Mouse (Mus musculus) midbrain, postnatal 0 days (tissue): ENCODE results near the gene Alox12e. TPM values are rescaled to one million over a fixed set of nuclear protein-coding genes. Genes with fewer than 3 reads are reported as not detected.
"Not testable (repeated sequence)": the region's sequence is repeated elsewhere in the genome, so short reads cannot be mapped to it uniquely, and the experiment has no call there.

Experiments
- ATAC-seq: fragments of 200-750 bp; cut with Nextera tagmentation; 2 replicates; pipeline ENCODE4 v1.8.0; 2017; ENCODE audit warnings: moderate number of reproducible peaks, mild to moderate bottlenecking, moderate TSS enrichment, moderate library complexity; ENCODE audit not compliant: low FRiP score
- DNase-seq: peaks from one replicate; pipeline ENCODE4 v3.0.0-alpha.2; 2015; ENCODE audit warnings: low spot score
- H3K27ac ChIP-seq: fragments of 300-500 bp; sonication (generic); 2 replicates; pipeline ENCODE4 v1.5.1; 2014; ENCODE audit warnings: low read depth, mild to moderate bottlenecking, low read length, mixed read lengths
- H3K27me3 ChIP-seq: fragments of 300-500 bp; sonication (generic); 2 replicates; pipeline ENCODE4 v1.6.1; 2014; ENCODE audit warnings: low read length, control low read depth, mixed read lengths; ENCODE audit not compliant: insufficient read depth
- H3K36me3 ChIP-seq: fragments of 300-500 bp; sonication (generic); 2 replicates; pipeline ENCODE4 v1.6.1; 2014; ENCODE audit warnings: low read length, control low read depth, mixed read lengths; ENCODE audit not compliant: insufficient read depth
- H3K4me1 ChIP-seq: fragments of 300-500 bp; sonication (generic); 2 replicates; pipeline ENCODE4 v1.6.1; 2014; ENCODE audit warnings: mild to moderate bottlenecking, control low read depth, antibody characterized with exemption, low read length, mixed read lengths; ENCODE audit not compliant: insufficient read depth
- H3K4me2 ChIP-seq: fragments of 300-500 bp; sonication (generic); 2 replicates; pipeline ENCODE4 v1.6.1; 2014; ENCODE audit warnings: low read depth, mild to moderate bottlenecking, low read length, mixed read lengths; ENCODE audit not compliant: poor library complexity, severe bottlenecking
- H3K4me3 ChIP-seq: fragments of 300-500 bp; sonication (generic); 2 replicates; pipeline ENCODE4 v1.5.1; 2014; ENCODE audit warnings: low read depth, mild to moderate bottlenecking, low read length, moderate library complexity
- H3K9ac ChIP-seq: fragments of 300-500 bp; sonication (generic); replicated peaks from 2 replicates; pipeline ENCODE4 v1.6.1; 2014; ENCODE audit warnings: mild to moderate bottlenecking, low read length, moderate library complexity, mixed read lengths; ENCODE audit not compliant: poor library complexity, severe bottlenecking
- H3K9me3 ChIP-seq: fragments of 300-500 bp; sonication (generic); 2 replicates; pipeline ENCODE4 v1.6.1; 2016; ENCODE audit warnings: low read length, control low read depth
- CTCF ChIP-seq: IDR thresholded peaks from 2 replicates; pipeline ENCODE4 v1.5.1; 2016; ENCODE audit warnings: antibody characterized with exemption, mild to moderate bottlenecking
- WGBS: fragments of 180-500 bp; shearing (Covaris S2); extraction: QIAGEN DNeasy Blood & Tissue Kit; methylation state at CpG from one replicate; pipeline ENCODE4 v1.1.7; 2014; 5-methylcytosine and 5-hydroxymethylcytosine counted together
- polyA plus RNA-seq: library from polyadenylated mRNA; unstranded; fragments of >200 nt; fragmentation: Nextera tagmentation; extraction: Ambion mirVana; gene quantifications from 2 replicates; pipeline ENCODE4 v1.2.1, GENCODE M21; 2015
- total RNA-seq: library from RNA; depleted of rRNA; stranded (reverse); fragments of >200 nt; gene quantifications from 2 replicates; pipeline ENCODE4 v1.2.3, GENCODE M21; 2014; rRNA removed

The Alox12e gene
- total RNA-seq (0.05 TPM in 1 of 2 replicates, not detected in the other), polyA plus RNA-seq (0.16 and 0.31 TPM in 2 replicates)

GRCm38 (mm10) chr11:70322528-70322927 is at the start of gene Alox12e:
TSS of gene Alox12e (minus strand) at chr11:70322628.
- Histone ChIP-seq H3K27me3 (peaks cover 36% of the 10 kb centered on the region), H3K4me2 (peak within 1 kb of the TSS; percentile 28; the same call in 1 of the 2 replicates), H3K4me3 (0 out of 2 replicates have a peak within 1 kb of the TSS, but pooled peaks have one; percentile 13), H3K9me3 (no peaks in the 10 kb centered on the region), H3K4me1 (no peaks in the 10 kb centered on the region), H3K36me3 (no peaks in the 10 kb centered on the region), H3K27ac (no peak within 1 kb of the TSS), H3K9ac (no peak within 1 kb of the TSS)
- no peak for ATAC-seq
- no peak for TF ChIP-seq CTCF
- WGBS: 30% methylated on average over 7 of the region's 7 CpGs
- DNase-seq: no peak

GRCm38 (mm10) chr11:70368626-70369025 is 46.2 kb upstream of the Alox12e start:
- WGBS: 80% methylated on average over 2 of the region's 2 CpGs
- DNase-seq, H3K36me3 ChIP-seq, H3K27ac ChIP-seq, H3K27me3 ChIP-seq, ATAC-seq, H3K4me3 ChIP-seq, H3K9me3 ChIP-seq, H3K4me2 ChIP-seq, H3K4me1 ChIP-seq, H3K9ac ChIP-seq: not testable (repeated sequence)

- WGBS: 85% methylated on average over 6 of the region's 6 CpGs
- not testable (repeated sequence) for H3K36me3 ChIP-seq, H3K27ac ChIP-seq, H3K27me3 ChIP-seq, H3K4me1 ChIP-seq, H3K9me3 ChIP-seq, DNase-seq, ATAC-seq, H3K4me2 ChIP-seq, H3K9ac ChIP-seq, H3K4me3 ChIP-seq
Observed at GRCm38 (mm10) chr11:70367701-70368100, 45.3 kb upstream of the Alox12e start.

- H3K27me3 ChIP-seq: peaks cover 21% of the 10 kb centered on the region
- no peaks in the 10 kb centered on the region for H3K9me3 ChIP-seq
- H3K4me3 ChIP-seq: peak within 1 kb of the TSS; percentile 18
- no peak for DNase-seq
- no peak within 1 kb of the TSS for H3K27ac ChIP-seq
- TF ChIP-seq CTCF: no peak
- H3K4me1 ChIP-seq: 0 out of 2 replicates have a peak, but pooled peaks cover 6% of the 10 kb centered on the region
- H3K36me3 ChIP-seq: no peaks in the 10 kb centered on the region
- ATAC-seq: no peak
- H3K4me2 ChIP-seq: peak within 1 kb of the TSS; percentile 59
- no peak within 1 kb of the TSS for H3K9ac ChIP-seq
- WGBS: 1% methylated on average over 19 of the region's 19 CpGs
Observed at GRCm38 (mm10) chr11:70351868-70352267, 29.4 kb upstream of the Alox12e start, which contains the start of gene Alox15. TSS of gene Alox15 (minus strand) at chr11:70352031.

- peaks cover 21% of the 10 kb centered on the region for H3K27me3 ChIP-seq
- no peak for ATAC-seq
- WGBS: 89% methylated on average over 9 of the region's 9 CpGs
Observed at GRCm38 (mm10) chr11:70348630-70349029, 26.2 kb upstream of the Alox12e start.

GRCm38 (mm10) chr11:70347861-70348260 is 25.4 kb upstream of the Alox12e start:
- H3K36me3 ChIP-seq: no peaks in the 10 kb centered on the region
- DNase-seq (no peak), ATAC-seq (no peak)
- H3K9ac ChIP-seq: no peak overlapping the region
- H3K4me1 ChIP-seq: 0 out of 2 replicates have a peak, but pooled peaks cover 6% of the 10 kb centered on the region
- no peak overlapping the region for H3K4me2 ChIP-seq
- WGBS: 84% methylated on average over 10 of the region's 10 CpGs
- peaks cover 19% of the 10 kb centered on the region for H3K27me3 ChIP-seq
- H3K4me3 ChIP-seq: no peak overlapping the region
- TF ChIP-seq CTCF: no peak
- H3K9me3 ChIP-seq: no peaks in the 10 kb centered on the region
- no peak overlapping the region for H3K27ac ChIP-seq

More at GRCm38 (mm10) chr11:70348630-70349029, 26.2 kb upstream of the Alox12e start:
- TF ChIP-seq CTCF: no peak
- H3K36me3 ChIP-seq: no peaks in the 10 kb centered on the region
- H3K4me1 ChIP-seq: 0 out of 2 replicates have a peak, but pooled peaks cover 6% of the 10 kb centered on the region
- no peak overlapping the region for H3K4me3 ChIP-seq
- H3K9me3 ChIP-seq: no peaks in the 10 kb centered on the region
- no peak overlapping the region for H3K9ac ChIP-seq
- DNase-seq: no peak
- H3K27ac ChIP-seq: no peak overlapping the region
- no peak overlapping the region for H3K4me2 ChIP-seq
